Mouse (Mus musculus): Measurements from ENCODE around the gene Rhox4e.
"Not testable (repeated sequence)": the region's sequence is repeated elsewhere in the genome, so short reads cannot be mapped to it uniquely, and the experiment has no call there.

The Rhox4e gene

DNA sequence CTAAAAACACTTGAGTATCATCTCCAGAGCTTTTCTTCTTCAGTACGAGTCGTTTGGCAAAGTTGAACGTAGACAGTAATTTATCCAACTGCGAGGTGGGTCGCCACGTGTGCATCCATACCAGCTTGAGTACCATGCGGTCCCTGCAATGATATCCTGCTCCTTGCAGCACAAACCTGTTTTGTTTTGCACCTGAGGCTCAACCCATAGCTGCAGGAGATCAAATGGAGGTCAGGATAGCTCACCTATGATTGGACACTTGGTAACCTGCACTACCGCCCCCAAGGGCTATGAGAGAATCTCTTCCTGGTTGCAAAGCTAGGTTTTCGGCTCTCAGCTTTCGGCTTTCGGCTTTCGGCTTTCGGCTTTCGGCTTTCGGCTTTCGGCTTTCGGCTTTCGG is at the start of gene Rhox4e:
TSS of gene Rhox4e (plus strand) at position 301 of the 400 bp plus-strand sequence.
- not testable (repeated sequence) for DNase-seq

DNA sequence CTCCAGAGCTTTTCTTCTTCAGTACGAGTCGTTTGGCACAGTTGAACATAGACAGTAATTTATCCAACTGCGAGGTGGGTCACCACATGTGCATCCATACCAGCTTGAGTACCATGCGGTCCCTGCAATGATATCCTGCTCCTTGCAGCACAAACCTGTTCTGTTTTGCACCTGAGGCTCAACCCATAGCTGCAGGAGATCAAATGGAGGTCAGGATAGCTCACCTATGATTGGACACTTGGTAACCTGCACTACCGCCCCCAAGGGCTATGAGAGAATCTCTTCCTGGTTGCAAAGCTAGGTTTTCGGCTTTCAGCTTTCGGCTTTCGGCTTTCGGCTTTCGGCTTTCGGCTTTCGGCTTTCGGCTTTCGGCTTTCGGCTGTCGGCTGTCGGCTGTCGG is 43.2 kb upstream of the Rhox4e start, which contains the start of gene Rhox4d:
TSS of gene Rhox4d (plus strand) at position 301 of the 400 bp plus-strand sequence.
- DNase-seq, result not testable (repeated sequence)

DNA sequence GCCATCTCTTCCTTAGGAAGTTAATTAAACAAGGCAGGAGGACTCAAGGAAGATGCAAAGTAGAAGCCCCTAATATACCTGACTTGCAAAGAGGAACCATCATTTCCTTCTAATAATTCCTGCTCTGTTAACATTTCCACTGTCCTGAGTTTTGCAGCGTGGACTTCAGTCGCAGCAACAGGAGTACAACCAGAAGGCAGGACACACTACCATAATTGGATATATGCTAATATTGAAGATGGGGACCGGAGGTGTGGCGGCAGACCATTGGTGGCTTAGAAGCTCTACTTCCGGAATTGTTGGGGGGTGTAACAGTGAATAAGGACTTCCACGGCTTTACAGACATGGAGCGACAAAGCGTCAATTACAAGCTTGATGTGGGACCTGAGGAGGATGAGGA is 27.1 kb upstream of the Rhox4e start, which contains the start of gene Rhox2e:
TSS of gene Rhox2e (plus strand) at position 301 of the 400 bp plus-strand sequence.
- DNase-seq, result not testable (repeated sequence)

DNA sequence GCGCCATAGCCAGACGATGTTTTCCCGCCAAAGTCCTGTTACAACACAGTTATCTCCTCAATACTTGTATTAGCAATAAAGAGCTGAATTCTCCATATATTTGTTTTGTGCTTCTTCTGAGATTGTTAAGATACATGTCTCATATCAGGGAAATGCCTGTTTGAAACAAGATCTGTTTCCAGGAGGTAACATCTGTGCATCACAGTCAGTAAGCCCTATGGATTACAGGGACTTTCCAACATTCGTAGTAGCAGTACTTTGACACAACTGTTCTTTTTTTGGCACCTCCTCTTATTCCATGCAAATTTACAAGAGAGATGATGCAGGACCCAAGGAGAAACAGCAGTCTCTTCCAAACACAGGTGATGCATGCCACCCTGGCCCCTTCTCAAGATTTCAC is 15.5 kb upstream of the Rhox4e start, which contains the start of gene Rhox3e:
TSS of gene Rhox3e (plus strand) at position 301 of the 400 bp plus-strand sequence.
- DNase-seq, result not testable (repeated sequence)

DNA sequence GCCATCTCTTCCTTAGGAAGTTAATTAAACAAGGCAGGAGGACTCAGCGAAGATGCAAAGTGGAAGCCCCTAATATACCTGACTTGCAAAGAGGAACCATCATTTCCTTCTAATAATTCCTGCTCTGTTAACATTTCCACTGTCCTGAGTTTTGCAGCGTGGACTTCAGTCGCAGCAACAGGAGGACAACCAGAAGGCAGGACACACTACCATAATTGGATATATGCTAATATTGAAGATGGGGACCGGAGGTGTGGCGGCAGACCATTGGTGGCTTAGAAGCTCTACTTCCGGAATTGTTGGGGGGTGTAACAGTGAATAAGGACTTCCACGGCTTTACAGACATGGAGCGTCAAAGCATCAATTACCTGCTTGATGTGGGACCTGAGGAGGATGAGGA is 13.9 kb downstream of the Rhox4e start, which contains the start of gene Rhox2f:
TSS of gene Rhox2f (plus strand) at position 301 of the 400 bp plus-strand sequence.
- not testable (repeated sequence) for DNase-seq

DNA sequence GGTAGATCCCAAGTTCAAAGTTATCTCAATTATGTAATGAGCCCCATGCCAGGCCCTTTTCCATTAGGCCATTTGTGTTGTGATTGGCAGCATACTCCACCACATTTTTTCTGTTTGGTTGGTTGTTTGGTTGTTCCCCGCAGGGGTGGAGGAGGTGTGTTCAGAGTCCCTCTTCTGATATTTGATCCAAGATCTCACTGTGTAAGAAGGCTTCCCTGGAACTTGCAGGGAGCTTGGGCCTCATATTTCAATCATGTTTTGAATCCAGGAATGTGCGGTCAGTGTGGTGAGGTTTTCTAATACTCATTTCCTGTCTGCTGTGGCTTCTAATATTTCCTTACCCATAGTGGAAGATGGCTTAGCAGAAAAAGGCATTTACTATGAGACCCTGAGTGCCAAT is 15.4 kb downstream of the Rhox4e start:
- not testable (repeated sequence) for DNase-seq

DNA sequence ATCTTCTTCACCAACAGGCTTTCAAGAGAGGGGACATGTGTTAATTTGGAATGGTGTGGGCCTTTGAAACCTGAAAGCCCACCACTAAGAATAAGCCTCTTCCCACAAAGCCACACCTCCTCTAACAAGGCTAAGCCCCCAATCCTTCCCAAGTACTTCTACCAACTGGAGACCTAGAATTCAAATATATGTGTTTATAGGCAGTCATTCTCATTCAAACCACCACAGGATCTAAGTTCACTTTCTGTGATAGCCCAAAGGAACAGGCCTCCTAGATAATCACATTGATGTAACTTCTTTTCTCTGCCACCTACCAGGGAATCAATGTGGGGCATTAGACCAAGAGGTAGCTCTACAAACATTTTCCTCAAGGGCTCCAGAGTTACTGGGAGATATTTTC is 23.5 kb downstream of the Rhox4e start, which contains the start of gene Rhox3f:
TSS of gene Rhox3f (plus strand) at position 301 of the 400 bp plus-strand sequence.
- DNase-seq, result not testable (repeated sequence)

DNA sequence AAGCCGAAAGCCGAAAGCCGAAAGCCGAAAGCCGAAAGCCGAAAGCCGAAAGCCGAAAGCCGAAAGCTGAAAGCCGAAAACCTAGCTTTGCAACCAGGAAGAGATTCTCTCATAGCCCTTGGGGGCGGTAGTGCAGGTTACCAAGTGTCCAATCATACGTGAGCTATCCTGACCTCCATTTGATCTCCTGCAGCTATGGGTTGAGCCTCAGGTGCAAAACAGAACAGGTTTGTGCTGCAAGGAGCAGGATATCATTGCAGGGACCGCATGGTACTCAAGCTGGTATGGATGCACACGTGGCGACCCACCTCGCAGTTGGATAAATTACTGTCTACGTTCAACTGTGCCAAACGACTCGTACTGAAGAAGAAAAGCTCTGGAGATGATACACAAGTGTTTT is 50.4 kb downstream of the Rhox4e start, which contains the start of gene Rhox4f:
TSS of gene Rhox4f (minus strand) at position 101 of the 400 bp plus-strand sequence.
- not testable (repeated sequence) for DNase-seq
